Mouse (Mus musculus) layer of hippocampus, adult 18-20 months (tissue): ENCODE measurements at regions not wholly inside any gene's neighbourhood (a gene's known extent, or its start where the extent isn't known, plus 50 kb on each side); places are given as distances from the start of the nearest gene placed in this dataset.

ENCODE experiments used
- DNase-seq, 2 experiments: peaks; one replicate each; pipeline ENCODE4 v3.0.0; 2022; ENCODE audit warnings: low spot score in 2 of 2

DNA sequence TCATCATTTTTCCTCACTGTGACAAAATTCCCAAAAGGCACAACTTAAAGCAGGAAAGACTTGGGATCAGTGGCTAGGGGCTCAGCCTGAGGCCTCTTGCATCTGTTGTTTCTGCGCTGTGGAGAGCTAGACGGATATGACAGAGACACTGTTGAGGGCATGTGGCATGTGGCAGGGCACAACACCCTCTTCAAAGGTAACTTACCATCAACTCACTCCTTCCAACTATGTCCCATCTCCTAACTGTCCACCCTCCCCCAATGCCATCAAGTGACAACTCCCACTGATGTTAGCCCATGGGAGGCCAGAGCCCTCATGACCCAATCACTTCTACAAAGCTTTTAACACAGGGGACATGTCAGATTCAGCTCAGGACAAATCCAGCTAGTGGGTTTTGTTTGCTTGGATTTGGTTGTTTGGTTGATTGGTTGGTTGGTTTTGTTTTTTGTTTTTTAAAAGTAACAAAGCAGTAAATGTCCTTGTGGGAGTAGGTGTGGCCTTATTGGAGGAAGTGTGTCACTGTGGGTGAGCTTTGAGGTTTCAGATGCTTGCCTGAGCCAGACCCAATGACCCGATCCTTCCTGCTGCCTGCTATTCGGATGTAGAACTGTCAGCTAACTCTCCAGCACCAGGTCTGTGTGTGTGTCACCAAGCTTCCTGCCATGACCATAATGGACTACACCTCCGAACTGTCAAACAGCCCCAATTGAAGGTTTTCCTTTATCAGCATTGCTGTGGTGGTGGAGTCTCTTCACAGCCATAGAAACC is 53.2 kb upstream of the Lef1 start:
- no peak for DNase-seq

- DNase-seq: no peak
These were observed 55.9 kb upstream of the Lef1 start for GRCm38 (mm10) chr3:131054241-131054972.

DNA sequence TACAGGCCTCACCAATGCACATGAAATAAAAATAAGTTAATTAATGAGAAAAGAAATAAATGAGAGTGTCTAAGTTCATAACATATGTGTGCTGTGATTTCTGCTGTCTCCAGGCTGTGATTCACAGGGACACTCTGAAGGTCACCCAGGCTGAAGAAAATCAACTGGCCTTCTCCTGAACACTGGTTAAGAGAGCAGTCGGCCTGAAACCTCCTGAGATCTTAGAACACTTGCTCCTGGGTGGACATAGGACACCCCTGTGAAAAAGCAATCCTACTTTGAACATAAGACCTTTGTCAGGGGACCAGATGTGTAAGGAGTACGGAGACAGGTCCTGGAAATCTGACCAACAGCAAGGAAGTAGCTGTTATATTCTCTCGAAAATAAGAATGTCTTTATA is 62.6 kb upstream of the Lef1 start:
- DNase-seq: no peak

- DNase-seq: no peak
These were observed 63.9 kb upstream of the Lef1 start for GRCm38 (mm10) chr3:131046412-131046811.

- DNase-seq: no peak
These were observed 70.0 kb upstream of the Lef1 start for GRCm38 (mm10) chr3:131040214-131040825.

- no peak for DNase-seq
These were observed 73.2 kb upstream of the Lef1 start for GRCm38 (mm10) chr3:131037095-131037494.

DNA sequence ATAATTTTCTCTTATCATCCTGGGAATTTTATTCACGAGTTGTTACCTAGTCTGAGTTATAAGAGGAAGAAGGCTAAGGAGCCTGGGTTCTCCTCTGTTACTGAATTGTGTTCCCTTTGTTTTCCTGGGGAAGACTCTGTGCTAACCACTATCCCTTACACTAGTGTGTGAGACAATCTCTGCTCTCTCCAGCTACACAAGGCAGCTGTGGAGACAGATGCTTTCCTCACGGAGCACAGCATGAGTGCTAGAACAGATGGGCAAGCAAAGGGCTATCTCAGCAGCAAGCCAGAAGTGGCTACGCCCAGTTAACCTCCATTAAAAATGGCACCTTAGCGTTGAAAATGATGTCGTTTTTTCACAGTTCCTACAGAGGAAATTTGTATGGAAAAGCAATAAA is 75.5 kb upstream of the Lef1 start:
- no peak for DNase-seq

DNA sequence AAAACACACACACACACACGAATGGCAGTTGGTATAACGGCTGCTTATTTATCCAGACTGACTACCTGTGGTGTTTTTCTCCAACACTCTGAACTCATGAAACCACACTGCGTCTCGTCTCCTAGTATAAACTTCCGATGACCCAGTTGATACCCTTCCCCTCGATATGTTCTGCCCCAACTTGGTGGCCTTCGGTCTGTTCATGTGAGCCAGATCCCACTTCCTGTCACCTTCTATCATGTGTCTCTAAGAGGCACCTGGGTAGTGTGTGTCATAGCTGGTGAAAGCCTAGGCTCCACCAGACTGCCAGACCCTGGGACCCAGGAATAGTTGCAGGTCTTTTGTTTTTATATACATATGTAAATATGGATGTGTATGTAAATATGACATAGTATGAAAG is 83.9 kb upstream of the Lef1 start:
- no peak for DNase-seq

DNA sequence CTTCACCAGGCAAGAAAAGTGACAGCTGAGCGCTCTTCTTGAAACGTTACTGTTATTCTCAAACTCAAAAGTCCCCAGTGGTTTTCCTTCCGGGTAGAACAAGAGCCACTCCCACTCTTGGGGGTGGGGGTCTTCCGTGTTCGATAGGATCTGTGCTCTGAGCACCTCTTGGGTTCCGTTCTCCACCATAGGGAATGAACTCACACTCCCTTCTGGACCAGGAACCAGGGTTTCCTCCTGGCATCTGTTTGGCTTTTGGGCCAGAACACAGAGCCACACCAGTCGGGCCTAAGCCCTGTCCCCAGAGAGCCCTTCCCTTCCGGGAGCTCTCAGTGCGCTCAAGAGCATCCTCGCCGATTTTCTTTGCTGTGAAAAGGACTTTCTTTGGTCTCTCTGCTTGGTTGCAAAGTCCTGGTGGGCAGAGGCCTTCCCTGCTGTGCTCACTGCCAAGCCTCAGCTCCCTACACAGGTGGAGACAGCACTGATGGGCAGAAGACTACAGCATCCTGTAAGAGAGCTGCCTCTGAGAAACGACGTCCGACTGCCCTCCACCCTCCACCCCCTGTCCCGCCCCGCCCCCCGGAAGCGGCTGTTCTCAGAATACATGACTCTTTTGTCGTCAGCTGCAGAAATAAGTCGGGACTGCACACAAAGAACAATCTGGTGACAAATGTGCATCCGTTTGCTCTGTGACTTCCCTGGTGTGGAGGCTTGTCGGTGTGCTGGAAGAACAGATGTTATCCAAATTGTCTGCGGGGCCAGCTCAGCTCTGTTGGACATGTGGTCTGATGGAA is 90.9 kb upstream of the Lef1 start:
- no peak for DNase-seq

DNA sequence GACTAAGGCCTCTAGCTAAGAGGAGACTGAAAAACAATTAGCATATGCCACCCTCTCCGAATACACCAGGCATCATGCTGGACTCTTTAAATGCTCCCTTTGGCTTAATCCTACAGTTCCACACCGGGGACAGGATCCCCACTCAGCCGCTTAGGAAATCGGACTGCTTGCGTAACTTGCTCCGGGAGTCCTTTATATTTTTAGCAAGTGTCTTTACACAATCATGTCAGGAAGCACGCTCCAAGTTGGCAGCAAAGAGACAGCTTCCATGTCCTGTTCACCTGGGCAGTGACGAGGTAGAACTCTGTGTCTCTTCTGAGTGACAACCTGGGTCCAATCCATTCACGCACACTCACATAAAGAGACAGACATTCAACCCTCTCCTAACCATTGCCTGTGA is 92.4 kb upstream of the Lef1 start:
- DNase-seq: no peak

GRCm38 (mm10) chr3:131016104-131016503 is 94.2 kb upstream of the Lef1 start:
- no peak for DNase-seq

DNA sequence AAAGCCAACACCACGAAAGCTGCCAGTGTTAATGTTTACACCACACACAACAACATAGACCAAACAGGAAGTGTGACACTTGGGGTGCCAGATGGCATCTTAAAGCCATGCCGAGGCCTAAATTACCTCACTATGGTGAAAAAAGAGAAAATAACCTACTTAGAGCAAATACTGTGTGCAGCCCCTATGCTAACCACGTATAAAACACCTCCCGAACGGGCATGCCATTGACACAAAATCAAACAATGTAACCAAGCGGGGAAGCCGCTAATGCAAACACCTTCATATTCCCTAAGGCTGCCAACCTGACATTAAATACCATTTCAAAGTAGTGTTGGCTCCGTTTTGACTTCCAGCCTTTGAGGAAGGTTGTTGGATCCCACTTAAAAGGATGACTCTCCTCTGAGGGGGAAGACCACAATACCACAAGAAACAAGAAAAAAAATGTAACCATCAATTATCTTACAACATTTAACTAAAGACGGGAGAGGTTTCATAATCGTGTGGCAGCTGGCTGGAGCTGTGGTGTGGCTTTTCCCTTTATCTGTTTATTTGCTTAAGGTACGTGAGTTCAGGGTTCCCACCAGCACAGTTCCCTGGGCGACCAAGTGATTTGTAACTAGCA is 96.1 kb upstream of the Lef1 start:
- no peak for DNase-seq

GRCm38 (mm10) chr3:131000701-131001100 is 109.6 kb upstream of the Lef1 start:
- DNase-seq: no peak

DNA sequence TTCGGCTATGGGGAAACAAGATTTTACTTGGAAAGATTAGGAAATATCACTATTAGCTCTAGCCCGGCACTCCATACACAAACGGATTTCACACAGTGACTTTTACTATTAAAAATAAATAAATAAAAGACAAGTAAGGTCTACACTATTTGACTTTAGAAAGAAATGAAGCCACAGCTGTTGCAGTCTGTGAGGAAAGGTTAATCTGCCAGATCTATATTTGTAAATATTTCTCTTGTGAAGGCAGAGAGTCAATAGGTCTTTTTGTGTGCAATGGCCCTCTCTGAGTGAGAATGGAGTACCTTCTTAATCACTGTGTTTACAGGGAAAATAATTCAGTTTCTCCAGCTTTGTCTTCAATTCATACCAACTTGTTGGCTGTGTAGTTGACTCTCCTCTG is 110.0 kb upstream of the Lef1 start:
- no peak for DNase-seq

GRCm38 (mm10) chr3:130999818-131000217 is 110.5 kb upstream of the Lef1 start:
- no peak for DNase-seq

DNA sequence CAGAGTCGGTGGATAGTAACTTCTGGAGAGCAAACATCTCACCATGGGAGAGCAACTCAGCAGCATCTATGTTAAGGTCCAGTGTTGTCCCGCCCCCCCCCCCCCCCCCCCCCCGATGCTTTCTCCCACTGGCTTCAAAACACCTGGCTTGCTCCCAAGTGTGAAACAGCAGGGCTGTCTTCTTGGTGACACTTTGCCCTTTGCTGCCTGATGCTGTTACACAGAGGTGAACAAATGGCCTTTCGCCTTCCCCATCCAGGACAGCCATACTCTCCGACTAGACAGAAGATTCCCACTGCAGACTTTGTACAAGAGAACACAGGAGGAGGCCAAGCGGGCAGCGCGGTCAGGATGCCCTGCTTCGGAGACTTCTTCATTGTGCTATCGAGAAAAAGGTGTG is 111.8 kb upstream of the Lef1 start:
- DNase-seq: no peak

- no peak for DNase-seq
These were observed 113.5 kb upstream of the Lef1 start for GRCm38 (mm10) chr3:130996786-130997185.

DNA sequence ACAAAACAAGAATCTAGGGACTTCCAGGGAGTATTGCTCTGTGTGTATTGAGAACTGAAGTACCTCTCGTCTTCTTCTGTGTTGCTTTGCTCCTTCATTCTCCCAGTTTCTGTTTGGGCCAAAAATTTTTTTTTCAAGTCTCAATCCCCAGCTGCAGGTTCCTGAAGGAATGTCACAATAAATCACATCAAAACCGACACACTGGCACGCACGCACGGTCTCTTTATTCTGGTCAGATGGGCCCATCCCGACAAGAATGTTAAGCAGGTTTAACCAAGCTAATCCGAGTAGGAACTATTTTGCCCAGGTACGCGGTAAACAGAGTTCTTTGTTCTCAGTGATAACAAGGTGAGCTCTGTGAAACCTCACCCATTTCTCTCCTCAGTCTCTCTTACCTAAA is 118.3 kb upstream of the Lef1 start:
- no peak for DNase-seq

GRCm38 (mm10) chr3:130986708-130987107 is 123.6 kb upstream of the Lef1 start:
- no peak for DNase-seq

DNA sequence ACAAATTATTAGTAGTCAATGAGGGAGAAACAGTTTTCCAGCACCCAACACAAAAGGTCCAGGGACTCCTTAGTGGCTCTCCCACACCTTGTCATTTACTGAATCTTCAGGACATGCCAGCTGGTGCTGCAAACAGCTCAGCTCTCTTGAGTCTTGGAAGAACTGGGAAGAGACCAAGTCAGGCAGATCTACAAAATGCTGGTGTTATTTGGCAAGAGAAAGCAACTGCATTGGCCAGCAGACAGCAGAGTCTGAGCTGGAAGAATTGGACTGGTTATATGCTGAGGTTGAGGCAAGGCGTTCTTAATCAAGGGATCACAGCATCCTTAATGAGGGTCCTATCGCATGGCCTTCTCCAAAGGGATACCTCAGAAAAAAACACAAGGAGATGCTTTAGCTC is 124.2 kb upstream of the Lef1 start:
- DNase-seq: no peak

GRCm38 (mm10) chr3:130981566-130981965 is 128.7 kb upstream of the Lef1 start:
- DNase-seq: no peak
